Mouse (Mus musculus): Measurements from ENCODE around the gene Aoah. TPM values are rescaled to one million over a fixed set of nuclear protein-coding genes. Genes with fewer than 3 reads are reported as not detected.

Aoah gene
- polyA plus RNA-seq, 1 experiment from 2014 or later, result 2.5 TPM

DNA sequence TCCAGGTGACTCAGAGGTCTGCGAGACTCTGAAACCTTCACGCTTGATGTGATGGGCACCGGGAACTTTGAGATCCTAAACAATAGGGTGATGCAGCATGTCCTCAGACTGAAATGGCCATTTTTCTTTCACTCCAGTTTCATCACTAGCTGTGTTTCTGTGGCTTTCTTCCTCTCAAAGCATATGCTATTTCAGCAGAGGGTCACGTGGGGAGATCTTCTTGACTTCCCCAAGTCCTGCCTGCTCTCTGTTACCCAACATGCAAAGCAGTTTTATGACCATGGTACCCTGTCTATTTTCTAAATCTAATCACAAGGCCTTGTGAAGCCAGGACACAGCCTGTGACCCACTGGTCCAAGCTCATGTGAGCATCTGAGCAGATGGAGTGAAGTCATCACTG, 6.0 kb upstream of the Aoah start:
- Histone ChIP-seq H3K4me3 (ENCODE audit: low read depth, low read length) (no peak overlapping the region), H3K4me2 (ENCODE audit: low read depth, low read length) (no peak overlapping the region), H3K36me3 (replicated peaks; ENCODE audit: insufficient read depth, low read length) (no peaks in the 10 kb centered on the region), H3K9me3 (ENCODE audit: low read length) (no peaks in the 10 kb centered on the region), H3K4me1 (ENCODE audit: insufficient read depth) (0 out of 2 replicates have a peak, but pooled peaks cover 3% of the 10 kb centered on the region), H3K27me3 (ENCODE audit: insufficient read depth, low read length) (no peaks in the 10 kb centered on the region), H3K27ac (ENCODE audit: low read depth) (no peak overlapping the region), H3K9ac (replicated peaks) (no peak overlapping the region)
- TF ChIP-seq CTCF (IDR thresholded peaks at IDR 0.05; ENCODE audit: low read depth), result no peak
- TF ChIP-seq EP300 (IDR thresholded peaks at IDR 0.05; ENCODE audit: low read depth), result no peak
- ATAC-seq, result peak; percentile 21; the same call in 1 of the 2 replicates
- peak; percentile 16 for DNase-seq
- WGBS (ENCODE audit: insufficient replicate concordance), result 71% methylated on average over 4 of the region's 4 CpGs

GRCm38 (mm10) chr13:20796651-20797050, 2.7 kb downstream of the Aoah start:
- no peak overlapping the region for H3K27ac ChIP-seq (ENCODE audit: low read depth)
- no peak overlapping the region for H3K9ac ChIP-seq (replicated peaks)
- TF ChIP-seq EP300 (IDR thresholded peaks at IDR 0.05; ENCODE audit: low read depth) (no peak), CTCF (IDR thresholded peaks at IDR 0.05; ENCODE audit: low read depth) (no peak)
- H3K27me3 ChIP-seq (ENCODE audit: insufficient read depth, low read length), result no peaks in the 10 kb centered on the region
- no peaks in the 10 kb centered on the region for H3K9me3 ChIP-seq (ENCODE audit: low read length)
- DNase-seq, result no peak
- H3K36me3 ChIP-seq (replicated peaks; ENCODE audit: insufficient read depth, low read length), result no peaks in the 10 kb centered on the region
- ATAC-seq, result no peak
- H3K4me3 ChIP-seq (ENCODE audit: low read depth, low read length), result no peak overlapping the region
- 74% methylated on average over 3 of the region's 3 CpGs for WGBS (ENCODE audit: insufficient replicate concordance)
- H3K4me2 ChIP-seq (ENCODE audit: low read depth, low read length), result 0 out of 2 replicates have a peak overlapping the region, but pooled peaks have one; percentile 18
- H3K4me1 ChIP-seq (ENCODE audit: insufficient read depth), result peaks cover 6% of the 10 kb centered on the region; the same call in 1 of the 2 replicates

GRCm38 (mm10) chr13:20798536-20798935, 4.6 kb downstream of the Aoah start:
- H3K27me3 ChIP-seq (ENCODE audit: insufficient read depth, low read length), result no peaks in the 10 kb centered on the region
- 0 out of 2 replicates have a peak overlapping the region, but pooled peaks have one; percentile 18 for H3K4me2 ChIP-seq (ENCODE audit: low read depth, low read length)
- no peaks in the 10 kb centered on the region for H3K9me3 ChIP-seq (ENCODE audit: low read length)
- no peak for TF ChIP-seq CTCF (IDR thresholded peaks at IDR 0.05; ENCODE audit: low read depth)
- no peak for TF ChIP-seq EP300 (IDR thresholded peaks at IDR 0.05; ENCODE audit: low read depth)
- no peak overlapping the region for H3K27ac ChIP-seq (ENCODE audit: low read depth)
- peaks cover 6% of the 10 kb centered on the region; the same call in 1 of the 2 replicates for H3K4me1 ChIP-seq (ENCODE audit: insufficient read depth)
- no peak overlapping the region for H3K9ac ChIP-seq (replicated peaks)
- no peak overlapping the region for H3K4me3 ChIP-seq (ENCODE audit: low read depth, low read length)
- no peak for ATAC-seq
- H3K36me3 ChIP-seq (replicated peaks; ENCODE audit: insufficient read depth, low read length), result no peaks in the 10 kb centered on the region
- no peak for DNase-seq
- WGBS (ENCODE audit: insufficient replicate concordance), result 22% methylated on average over 2 of the region's 2 CpGs

GRCm38 (mm10) chr13:20799772-20800171, 5.9 kb downstream of the Aoah start:
- no peaks in the 10 kb centered on the region for H3K27me3 ChIP-seq (ENCODE audit: insufficient read depth, low read length)
- peaks cover 6% of the 10 kb centered on the region; the same call in 1 of the 2 replicates for H3K4me1 ChIP-seq (ENCODE audit: insufficient read depth)
- no peaks in the 10 kb centered on the region for H3K36me3 ChIP-seq (replicated peaks; ENCODE audit: insufficient read depth, low read length)
- H3K9ac ChIP-seq (replicated peaks), result no peak overlapping the region
- ATAC-seq (no peak), DNase-seq (no peak)
- no peak overlapping the region for H3K4me3 ChIP-seq (ENCODE audit: low read depth, low read length)
- TF ChIP-seq EP300 (IDR thresholded peaks at IDR 0.05; ENCODE audit: low read depth) (no peak), CTCF (IDR thresholded peaks at IDR 0.05; ENCODE audit: low read depth) (no peak)
- no peak overlapping the region for H3K4me2 ChIP-seq (ENCODE audit: low read depth, low read length)
- H3K9me3 ChIP-seq (ENCODE audit: low read length), result no peaks in the 10 kb centered on the region
- 37% methylated on average over 3 of the region's 3 CpGs for WGBS (ENCODE audit: insufficient replicate concordance)
- H3K27ac ChIP-seq (ENCODE audit: low read depth), result no peak overlapping the region

DNA sequence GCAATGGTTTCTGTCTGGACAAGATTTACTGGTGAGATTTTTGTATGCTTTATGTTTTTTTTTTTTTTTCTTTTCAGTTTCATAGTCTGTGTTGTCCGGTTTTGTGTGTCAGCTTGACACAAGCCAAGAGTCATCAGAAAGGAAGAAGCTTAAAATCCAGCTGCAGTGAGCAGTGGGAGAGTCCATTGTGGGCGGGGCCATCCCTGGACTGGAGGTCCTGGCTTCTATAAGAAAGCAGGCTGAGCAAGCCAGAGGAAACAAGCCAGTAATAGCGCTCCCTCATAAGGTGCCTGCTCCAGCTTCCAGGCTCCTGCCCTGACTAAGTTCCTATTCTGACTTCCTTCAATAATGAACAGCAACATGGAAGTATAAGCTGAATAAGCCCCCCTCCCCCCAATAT, 6.7 kb downstream of the Aoah start:
- no peak for TF ChIP-seq CTCF (IDR thresholded peaks at IDR 0.05; ENCODE audit: low read depth)
- TF ChIP-seq EP300 (IDR thresholded peaks at IDR 0.05; ENCODE audit: low read depth), result no peak
- Histone ChIP-seq H3K4me3 (ENCODE audit: low read depth, low read length) (no peak overlapping the region), H3K9me3 (ENCODE audit: low read length) (no peaks in the 10 kb centered on the region), H3K4me2 (ENCODE audit: low read depth, low read length) (no peak overlapping the region), H3K9ac (replicated peaks) (no peak overlapping the region), H3K4me1 (ENCODE audit: insufficient read depth) (peaks cover 6% of the 10 kb centered on the region; the same call in 1 of the 2 replicates), H3K36me3 (replicated peaks; ENCODE audit: insufficient read depth, low read length) (no peaks in the 10 kb centered on the region), H3K27me3 (ENCODE audit: insufficient read depth, low read length) (no peaks in the 10 kb centered on the region), H3K27ac (ENCODE audit: low read depth) (no peak overlapping the region)
- WGBS (ENCODE audit: insufficient replicate concordance), result 51% methylated on average over 3 of the region's 3 CpGs
- no peak for DNase-seq
- ATAC-seq, result no peak

DNA sequence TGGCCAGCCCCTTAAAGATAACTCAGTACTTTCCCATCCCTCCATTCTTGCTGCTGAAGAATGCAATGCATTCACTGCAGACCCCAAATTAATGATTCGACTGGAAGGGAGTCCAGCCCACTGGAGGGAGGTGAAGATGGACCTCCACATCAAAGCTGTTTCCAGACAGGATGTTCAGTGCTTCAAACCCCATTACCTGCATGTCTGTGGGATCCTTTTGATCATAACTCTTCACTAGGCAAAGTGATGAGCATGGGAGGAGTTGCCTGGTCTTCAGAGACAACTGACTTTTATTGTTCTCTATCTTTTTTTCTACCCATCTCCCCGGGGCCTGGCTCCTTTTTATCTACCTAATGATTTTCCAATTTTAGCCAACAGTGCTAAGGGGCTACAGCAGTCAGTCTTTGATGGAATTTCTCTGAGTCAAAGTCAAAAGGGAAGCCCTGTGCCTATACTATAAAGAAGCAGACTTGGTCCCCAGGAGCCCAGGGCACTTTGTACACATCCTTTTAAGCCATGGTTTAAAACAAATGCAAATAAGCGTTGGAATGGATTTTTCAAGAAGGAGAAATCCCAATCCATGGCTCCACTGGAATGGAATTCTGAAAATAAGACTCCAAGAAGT, 18.0 kb downstream of the Aoah start:
- DNase-seq (no peak), ATAC-seq (no peak)
- H3K4me1 ChIP-seq (ENCODE audit: insufficient read depth), result no peaks in the 10 kb centered on the region
- WGBS (ENCODE audit: insufficient replicate concordance), result 66% methylated on average over 3 of the region's 3 CpGs
- TF ChIP-seq EP300 (IDR thresholded peaks at IDR 0.05; ENCODE audit: low read depth) (no peak), CTCF (IDR thresholded peaks at IDR 0.05; ENCODE audit: low read depth) (no peak)
- no peak overlapping the region for H3K4me3 ChIP-seq (ENCODE audit: low read depth, low read length)
- no peaks in the 10 kb centered on the region for H3K27me3 ChIP-seq (ENCODE audit: insufficient read depth, low read length)
- no peak overlapping the region for H3K4me2 ChIP-seq (ENCODE audit: low read depth, low read length)
- H3K36me3 ChIP-seq (replicated peaks; ENCODE audit: insufficient read depth, low read length), result no peaks in the 10 kb centered on the region
- H3K9me3 ChIP-seq (ENCODE audit: low read length), result no peaks in the 10 kb centered on the region
- H3K9ac ChIP-seq (replicated peaks), result no peak overlapping the region
- H3K27ac ChIP-seq (ENCODE audit: low read depth), result no peak overlapping the region
